Mouse (Mus musculus) heart, embryonic 12.5 days (tissue): ENCODE measurements around the gene Gpatch8. TPM values are rescaled to one million over a fixed set of nuclear protein-coding genes. Genes with fewer than 3 reads are reported as not detected.

Experiments used
- ATAC-seq: fragments of 200-750 bp; cut with Nextera tagmentation; 2 replicates; pipeline ENCODE4 v1.8.0; 2017; ENCODE audit warnings: moderate TSS enrichment, moderate library complexity; ENCODE audit not compliant: insufficient number of reproducible peaks, low FRiP score
- H3K27ac ChIP-seq: fragments of 300-500 bp; sonication (generic); 2 replicates; pipeline ENCODE4 v1.5.1; 2016; ENCODE audit warnings: mild to moderate bottlenecking, moderate library complexity; ENCODE audit not compliant: poor library complexity, severe bottlenecking
- H3K27me3 ChIP-seq: fragments of 300-500 bp; sonication (generic); replicated peaks from 2 replicates; pipeline ENCODE4 v1.6.1; 2016; ENCODE audit warnings: mild to moderate bottlenecking, moderate library complexity
- H3K36me3 ChIP-seq: fragments of 300-500 bp; sonication (generic); 2 replicates; pipeline ENCODE4 v1.6.1; 2016; ENCODE audit warnings: mild to moderate bottlenecking, moderate library complexity
- H3K4me1 ChIP-seq: fragments of 300-500 bp; sonication (generic); replicated peaks from 2 replicates; pipeline ENCODE4 v1.6.1; 2016; ENCODE audit warnings: mild to moderate bottlenecking
- H3K4me2 ChIP-seq: fragments of 300-500 bp; sonication (generic); 2 replicates; pipeline ENCODE4 v1.6.1; 2016; ENCODE audit warnings: mild to moderate bottlenecking, moderate library complexity
- H3K4me3 ChIP-seq: fragments of 300-500 bp; sonication (generic); 2 replicates; pipeline ENCODE4 v1.5.1; 2016; ENCODE audit warnings: mild to moderate bottlenecking
- H3K9ac ChIP-seq: fragments of 300-500 bp; sonication (generic); 2 replicates; pipeline ENCODE4 v1.6.1; 2016; ENCODE audit warnings: mild to moderate bottlenecking, moderate library complexity
- H3K9me3 ChIP-seq: fragments of 300-500 bp; sonication (generic); replicated peaks from 2 replicates; pipeline ENCODE4 v1.6.1; 2016; ENCODE audit warnings: mild to moderate bottlenecking, moderate library complexity
- WGBS: fragments of 180-500 bp; shearing (Covaris S2); methylation state at CpG from one replicate; pipeline ENCODE4 v1.1.7; 2016; 5-methylcytosine and 5-hydroxymethylcytosine counted together
- polyA plus RNA-seq: library from polyadenylated mRNA; unstranded; fragments of >200 nt; fragmentation: Nextera tagmentation; extraction: Ambion mirVana; gene quantifications from 2 replicates; pipeline ENCODE4 v1.2.1, GENCODE M21; 2016

Gene Gpatch8
- polyA plus RNA-seq, 1 experiment from 2014 or later: 38.9 TPM

- 62% methylated on average over 16 of the region's 16 CpGs for WGBS
- Histone ChIP-seq H3K27ac (no peak overlapping the region), H3K4me3 (no peak overlapping the region; the same call in 1 of the 2 replicates), H3K9ac (peak overlapping the region; percentile 56; the same call in 1 of the 2 replicates), H3K4me2 (0 out of 2 replicates have a peak overlapping the region, but pooled peaks have one; percentile 2), H3K36me3 (peaks cover 34% of the 10 kb centered on the region), H3K27me3 (no peaks in the 10 kb centered on the region), H3K4me1 (peaks cover 31% of the 10 kb centered on the region), H3K9me3 (no peaks in the 10 kb centered on the region)
- ATAC-seq: no peak
Observed at GRCm38 (mm10) chr11:102432115-102432843, 123.9 kb downstream of the Gpatch8 start.

GRCm38 (mm10) chr11:102431728-102432114 lies 124.5 kb downstream of the Gpatch8 start:
- H3K9ac ChIP-seq: peak overlapping the region; percentile 56; the same call in 1 of the 2 replicates
- no peak overlapping the region for H3K27ac ChIP-seq
- H3K4me3 ChIP-seq: no peak overlapping the region
- no peak overlapping the region for H3K4me2 ChIP-seq
- no peaks in the 10 kb centered on the region for H3K27me3 ChIP-seq
- H3K4me1 ChIP-seq: peaks cover 26% of the 10 kb centered on the region
- H3K36me3 ChIP-seq: peaks cover 34% of the 10 kb centered on the region
- 76% methylated on average over 3 of the region's 3 CpGs for WGBS
- H3K9me3 ChIP-seq: no peaks in the 10 kb centered on the region
- no peak for ATAC-seq

GRCm38 (mm10) chr11:102431018-102431645 lies 125.1 kb downstream of the Gpatch8 start:
- Histone ChIP-seq H3K9ac (peak overlapping the region; percentile 71), H3K27ac (peak overlapping the region; percentile 83), H3K4me3 (peak overlapping the region; percentile 72), H3K9me3 (no peaks in the 10 kb centered on the region), H3K4me2 (peak overlapping the region; percentile 84), H3K36me3 (peaks cover 29% of the 10 kb centered on the region), H3K27me3 (no peaks in the 10 kb centered on the region), H3K4me1 (peaks cover 26% of the 10 kb centered on the region)
- under 1% methylated on average over 7 of the region's 7 CpGs for WGBS
- peak; percentile 41; the same call in 1 of the 2 replicates for ATAC-seq

- peak within 1 kb of the TSS; percentile 84 for H3K4me2 ChIP-seq
- no peaks in the 10 kb centered on the region for H3K27me3 ChIP-seq
- peak within 1 kb of the TSS; percentile 71 for H3K9ac ChIP-seq
- H3K36me3 ChIP-seq: peaks cover 22% of the 10 kb centered on the region
- peaks cover 26% of the 10 kb centered on the region for H3K4me1 ChIP-seq
- peak within 1 kb of the TSS; percentile 83 for H3K27ac ChIP-seq
- no peaks in the 10 kb centered on the region for H3K9me3 ChIP-seq
- under 1% methylated on average over 28 of the region's 29 CpGs for WGBS
- ATAC-seq: peak; percentile 93
- H3K4me3 ChIP-seq: peak within 1 kb of the TSS; percentile 72
Observed at GRCm38 (mm10) chr11:102430121-102431017, 125.8 kb downstream of the Gpatch8 start, which contains the start of gene Grn. Grn (plus strand) TSS chr11:102430315.

- H3K27me3 ChIP-seq: no peaks in the 10 kb centered on the region
Observed at GRCm38 (mm10) chr11:102429551-102429950, 126.6 kb downstream of the Gpatch8 start.

GRCm38 (mm10) chr11:102428981-102429540 lies 127.1 kb downstream of the Gpatch8 start:
- Histone ChIP-seq H3K4me3 (peak overlapping the region; percentile 72; the same call in 1 of the 2 replicates), H3K36me3 (0 out of 2 replicates have a peak, but pooled peaks cover 10% of the 10 kb centered on the region), H3K27ac (no peak overlapping the region), H3K9me3 (no peaks in the 10 kb centered on the region), H3K9ac (peak overlapping the region; percentile 47; the same call in 1 of the 2 replicates), H3K4me2 (peak overlapping the region; percentile 84), H3K27me3 (no peaks in the 10 kb centered on the region), H3K4me1 (peaks cover 26% of the 10 kb centered on the region)
- no peak for ATAC-seq
- whole genome bisulfite sequencing: 57% methylated on average over 8 of the region's 8 CpGs

More at GRCm38 (mm10) chr11:102429551-102429950, 126.6 kb downstream of the Gpatch8 start:
- WGBS: 29% methylated on average over 3 of the region's 3 CpGs
- H3K9ac ChIP-seq: peak overlapping the region; percentile 71
- peak overlapping the region; percentile 72 for H3K4me3 ChIP-seq
- peak overlapping the region; percentile 13 for H3K27ac ChIP-seq
- H3K4me2 ChIP-seq: peak overlapping the region; percentile 84
- no peak for ATAC-seq
- H3K9me3 ChIP-seq: no peaks in the 10 kb centered on the region
- peaks cover 26% of the 10 kb centered on the region for H3K4me1 ChIP-seq
- H3K36me3 ChIP-seq: peaks cover 13% of the 10 kb centered on the region; the same call in 1 of the 2 replicates

Other genes starting within 250 kb of the Gpatch8 start
- gene Ubtf, start 236.7 kb downstream of the Gpatch8 start, polyA plus RNA-seq: 65.4 and 68.6 TPM in 2 replicates
- gene Slc4a1, start 190.2 kb downstream of the Gpatch8 start, polyA plus RNA-seq: 114 and 116 TPM in 2 replicates
- 1.7 and 1.8 TPM in 2 replicates for gene Rundc3a, start 163.0 kb downstream of the Gpatch8 start, polyA plus RNA-seq
- 253 and 260 TPM in 2 replicates for gene Slc25a39, start 148.4 kb downstream of the Gpatch8 start, polyA plus RNA-seq
- 189 and 191 TPM in 2 replicates for gene Grn, start 126.1 kb downstream of the Gpatch8 start, polyA plus RNA-seq
- gene Fam171a2, start 108.7 kb downstream of the Gpatch8 start, polyA plus RNA-seq: 4.5 and 5.6 TPM in 2 replicates
- gene Itga2b, start 86.3 kb downstream of the Gpatch8 start, polyA plus RNA-seq: 16.5 and 22.5 TPM in 2 replicates
- 10.9 and 11.6 TPM in 2 replicates for gene Gm11627, start 23.1 kb upstream of the Gpatch8 start, polyA plus RNA-seq
- gene Fzd2, start 48.0 kb upstream of the Gpatch8 start, polyA plus RNA-seq: 32.0 and 33.8 TPM in 2 replicates
- 1.6 and 2.0 TPM in 2 replicates for gene Meioc, start 107.3 kb upstream of the Gpatch8 start, polyA plus RNA-seq
- 46.4 and 46.5 TPM in 2 replicates for gene Ccdc43, start 141.4 kb upstream of the Gpatch8 start, polyA plus RNA-seq
- gene Adam11, start 205.0 kb upstream of the Gpatch8 start, polyA plus RNA-seq: 9.1 and 10.0 TPM in 2 replicates